Mouse (Mus musculus): ENCODE measurements around the gene Zdhhc17. TPM values are rescaled to one million over a fixed set of nuclear protein-coding genes. Genes with fewer than 3 reads are reported as not detected.

Zdhhc17 gene
- 21.2 and 27.0 TPM in 2 replicates for polyA plus RNA-seq (2014; fragmentation: Nextera tagmentation; extraction: Ambion mirVana)

- peak; percentile 93 for ATAC-seq (ENCODE audit: insufficient read depth)
- Histone ChIP-seq H3K27me3 (ENCODE audit: insufficient read depth, low read length) (no peaks in the 10 kb centered on the region), H3K4me3 (ENCODE audit: low read depth, low read length) (peak within 1 kb of the TSS; percentile 84), H3K9me3 (ENCODE audit: low read depth, low read length) (no peaks in the 10 kb centered on the region), H3K9ac (peak within 1 kb of the TSS; percentile 91), H3K27ac (ENCODE audit: low read depth) (peak within 1 kb of the TSS; percentile 97), H3K4me1 (ENCODE audit: insufficient read depth) (no peaks in the 10 kb centered on the region; the same call in 1 of the 2 replicates), H3K4me2 (peak within 1 kb of the TSS; percentile 96), H3K36me3 (ENCODE audit: insufficient read depth) (no peaks in the 10 kb centered on the region)
- TF ChIP-seq CTCF (IDR thresholded peaks at IDR 0.05; ENCODE audit: low read depth): no peak
- WGBS: under 1% methylated on average over 88 of the region's 112 CpGs
- peak; percentile 94 for DNase-seq
Observed at GRCm38 (mm10) chr10:111009641-111010479, at the start of gene Zdhhc17. Zdhhc17 (minus strand) TSS chr10:111010140.

- H3K9ac ChIP-seq: no peak overlapping the region
- DNase-seq (no peak), ATAC-seq (ENCODE audit: insufficient read depth) (no peak)
- TF ChIP-seq CTCF (IDR thresholded peaks at IDR 0.05; ENCODE audit: low read depth): no peak
- no peaks in the 10 kb centered on the region for H3K4me1 ChIP-seq (ENCODE audit: insufficient read depth)
- WGBS: 64% methylated on average over 4 of the region's 4 CpGs
- H3K9me3 ChIP-seq (ENCODE audit: low read depth, low read length): no peaks in the 10 kb centered on the region
- no peak overlapping the region for H3K27ac ChIP-seq (ENCODE audit: low read depth)
- H3K36me3 ChIP-seq (ENCODE audit: insufficient read depth): no peaks in the 10 kb centered on the region
- no peak overlapping the region for H3K4me2 ChIP-seq
- H3K4me3 ChIP-seq (ENCODE audit: low read depth, low read length): no peak overlapping the region
- no peaks in the 10 kb centered on the region for H3K27me3 ChIP-seq (ENCODE audit: insufficient read depth, low read length)
Observed at GRCm38 (mm10) chr10:111055770-111056169, 45.8 kb upstream of the Zdhhc17 start.

GRCm38 (mm10) chr10:111051606-111052005, 41.7 kb upstream of the Zdhhc17 start:
- Histone ChIP-seq H3K4me1 (ENCODE audit: insufficient read depth) (no peaks in the 10 kb centered on the region), H3K9ac (no peak overlapping the region), H3K4me2 (no peak overlapping the region), H3K27me3 (ENCODE audit: insufficient read depth, low read length) (no peaks in the 10 kb centered on the region), H3K4me3 (ENCODE audit: low read depth, low read length) (no peak overlapping the region), H3K27ac (ENCODE audit: low read depth) (no peak overlapping the region), H3K36me3 (ENCODE audit: insufficient read depth) (no peaks in the 10 kb centered on the region), H3K9me3 (ENCODE audit: low read depth, low read length) (no peaks in the 10 kb centered on the region)
- DNase-seq (no peak), ATAC-seq (ENCODE audit: insufficient read depth) (no peak)
- TF ChIP-seq CTCF (IDR thresholded peaks at IDR 0.05; ENCODE audit: low read depth): no peak
- 85% methylated on average over 3 of the region's 3 CpGs for WGBS

- no peak overlapping the region for H3K27ac ChIP-seq (ENCODE audit: low read depth)
- no peak for ATAC-seq (ENCODE audit: insufficient read depth)
- 56% methylated on average over 4 of the region's 4 CpGs for WGBS
- no peak overlapping the region for H3K4me2 ChIP-seq
- no peak overlapping the region for H3K4me3 ChIP-seq (ENCODE audit: low read depth, low read length)
- DNase-seq: peak; percentile 44
- H3K27me3 ChIP-seq (ENCODE audit: insufficient read depth, low read length): no peaks in the 10 kb centered on the region
- H3K9me3 ChIP-seq (ENCODE audit: low read depth, low read length): no peaks in the 10 kb centered on the region
- no peaks in the 10 kb centered on the region for H3K36me3 ChIP-seq (ENCODE audit: insufficient read depth)
- TF ChIP-seq CTCF (IDR thresholded peaks at IDR 0.05; ENCODE audit: low read depth): no peak
- no peak overlapping the region for H3K9ac ChIP-seq
- H3K4me1 ChIP-seq (ENCODE audit: insufficient read depth): no peaks in the 10 kb centered on the region
Observed at GRCm38 (mm10) chr10:111050511-111050910, 40.6 kb upstream of the Zdhhc17 start.

- Histone ChIP-seq H3K27me3 (ENCODE audit: insufficient read depth, low read length) (no peaks in the 10 kb centered on the region), H3K9me3 (ENCODE audit: low read depth, low read length) (no peaks in the 10 kb centered on the region), H3K4me1 (ENCODE audit: insufficient read depth) (no peaks in the 10 kb centered on the region), H3K36me3 (ENCODE audit: insufficient read depth) (no peaks in the 10 kb centered on the region), H3K27ac (ENCODE audit: low read depth) (no peak overlapping the region), H3K4me2 (no peak overlapping the region), H3K4me3 (ENCODE audit: low read depth, low read length) (no peak overlapping the region), H3K9ac (no peak overlapping the region)
- DNase-seq (no peak), ATAC-seq (ENCODE audit: insufficient read depth) (no peak)
- 71% methylated on average over 3 of the region's 3 CpGs for WGBS
- no peak for TF ChIP-seq CTCF (IDR thresholded peaks at IDR 0.05; ENCODE audit: low read depth)
Observed at GRCm38 (mm10) chr10:111050061-111050460, 40.1 kb upstream of the Zdhhc17 start.

GRCm38 (mm10) chr10:111047895-111048294, 38.0 kb upstream of the Zdhhc17 start:
- ATAC-seq (ENCODE audit: insufficient read depth): no peak
- H3K27me3 ChIP-seq (ENCODE audit: insufficient read depth, low read length): no peaks in the 10 kb centered on the region
- H3K27ac ChIP-seq (ENCODE audit: low read depth): no peak overlapping the region
- H3K9me3 ChIP-seq (ENCODE audit: low read depth, low read length): peaks cover 6% of the 10 kb centered on the region; the same call in 1 of the 2 replicates
- H3K4me1 ChIP-seq (ENCODE audit: insufficient read depth): no peaks in the 10 kb centered on the region
- 74% methylated on average over 7 of the region's 7 CpGs for WGBS
- H3K9ac ChIP-seq: no peak overlapping the region
- H3K4me2 ChIP-seq: no peak overlapping the region
- DNase-seq: no peak
- H3K4me3 ChIP-seq (ENCODE audit: low read depth, low read length): no peak overlapping the region
- no peak for TF ChIP-seq CTCF (IDR thresholded peaks at IDR 0.05; ENCODE audit: low read depth)
- no peaks in the 10 kb centered on the region for H3K36me3 ChIP-seq (ENCODE audit: insufficient read depth)

- H3K4me1 ChIP-seq (ENCODE audit: insufficient read depth): no peaks in the 10 kb centered on the region
- no peak overlapping the region for H3K4me3 ChIP-seq (ENCODE audit: low read depth, low read length)
- no peak overlapping the region for H3K9ac ChIP-seq
- ATAC-seq (ENCODE audit: insufficient read depth) (no peak), DNase-seq (no peak)
- peaks cover 6% of the 10 kb centered on the region; the same call in 1 of the 2 replicates for H3K9me3 ChIP-seq (ENCODE audit: low read depth, low read length)
- no peak for TF ChIP-seq CTCF (IDR thresholded peaks at IDR 0.05; ENCODE audit: low read depth)
- H3K36me3 ChIP-seq (ENCODE audit: insufficient read depth): no peaks in the 10 kb centered on the region
- no peak overlapping the region for H3K27ac ChIP-seq (ENCODE audit: low read depth)
- 62% methylated on average over 7 of the region's 7 CpGs for WGBS
- H3K4me2 ChIP-seq: no peak overlapping the region
- no peaks in the 10 kb centered on the region for H3K27me3 ChIP-seq (ENCODE audit: insufficient read depth, low read length)
Observed at GRCm38 (mm10) chr10:111040078-111040656, 30.2 kb upstream of the Zdhhc17 start.

Measured in lung, embryonic 14.5 days (tissue).